Mouse (Mus musculus): ENCODE results near the gene Traf6. TPM values are rescaled to one million over a fixed set of nuclear protein-coding genes. Genes with fewer than 3 reads are reported as not detected.

Gene Traf6
- polyA plus RNA-seq, 1 experiment: 8.6 TPM

DNA sequence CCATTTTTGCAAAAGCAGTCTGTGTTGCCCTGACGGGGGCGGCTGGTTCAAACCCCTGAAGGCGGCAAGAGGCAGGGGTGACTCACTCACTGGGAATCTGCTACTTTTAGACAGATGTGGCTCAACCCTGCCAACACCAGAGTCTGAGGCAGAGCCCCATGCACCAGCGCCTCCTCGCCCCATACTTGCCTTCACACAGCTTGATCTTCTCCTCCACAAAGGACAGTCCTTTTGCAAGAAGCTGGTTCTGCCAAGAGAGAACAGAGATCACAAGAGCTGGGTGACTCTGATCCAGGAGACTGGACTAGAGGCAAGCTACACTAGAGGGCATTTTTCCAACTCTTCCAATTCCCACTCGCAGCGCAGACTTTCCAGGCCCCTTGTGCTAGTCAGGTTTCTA is 68.3 kb downstream of the Traf6 start:
- Histone ChIP-seq H3K4me1 (ENCODE audit: control insufficient read depth, insufficient read depth, insufficient read length) (no peaks in the 10 kb centered on the region), H3K27ac (ENCODE audit: insufficient read depth, low read length) (no peak overlapping the region), H3K4me3 (ENCODE audit: extremely low read depth, insufficient read depth, insufficient read length) (no peak overlapping the region), H3K27me3 (ENCODE audit: control insufficient read depth, insufficient read depth, low read length) (no peaks in the 10 kb centered on the region), H3K36me3 (ENCODE audit: control insufficient read depth, insufficient read depth, low read length) (no peaks in the 10 kb centered on the region)
- 85% methylated on average over 7 of the region's 7 CpGs for WGBS
- TF ChIP-seq POLR2A (IDR thresholded peaks at IDR 0.05; ENCODE audit: low read depth, low read length) (no peak), CTCF (IDR thresholded peaks at IDR 0.05; ENCODE audit: extremely low read depth, insufficient read depth, insufficient read length, insufficient replicate concordance) (no peak)
- DNase-seq (ENCODE audit: low read depth in 1 of 2, low spot score in 2 of 2): no peak

Other genes starting within 250 kb of the Traf6 start
- gene Rag2, start 53.7 kb upstream of the Traf6 start, polyA plus RNA-seq (2012; rRNA removed): not detected in 2 replicates
- 0.06 and 0.12 TPM in 2 replicates for gene Rag1, start 28.9 kb upstream of the Traf6 start, polyA plus RNA-seq (2012; rRNA removed)
- gene B230118H07Rik, start 28.9 kb upstream of the Traf6 start, polyA plus RNA-seq (2012; rRNA removed): 0.54 and 0.62 TPM in 2 replicates
- 6.1 and 9.1 TPM in 2 replicates for gene Prr5l, start 204.6 kb downstream of the Traf6 start, polyA plus RNA-seq (2012; rRNA removed)
- 17.6 and 24.5 TPM in 2 replicates for gene Commd9, start 207.8 kb downstream of the Traf6 start, polyA plus RNA-seq (2012; rRNA removed)

Data from spleen, adult 2 months (tissue).